Mouse (Mus musculus): ENCODE results near the gene Snrpa1. TPM values are rescaled to one million over a fixed set of nuclear protein-coding genes. Genes with fewer than 3 reads are reported as not detected.

Gene Snrpa1
- 193 and 201 TPM in 2 replicates for polyA plus RNA-seq (2016; fragmentation: Nextera tagmentation; extraction: Ambion mirVana)

GRCm38 (mm10) chr7:66058703-66059102 is at the start of gene Snrpa1:
Snrpa1 (plus strand) TSS chr7:66059003.
- WGBS: 72% methylated on average over 1 of the region's 1 CpGs
- H3K27ac ChIP-seq (replicated peaks): no peak within 1 kb of the TSS

DNA sequence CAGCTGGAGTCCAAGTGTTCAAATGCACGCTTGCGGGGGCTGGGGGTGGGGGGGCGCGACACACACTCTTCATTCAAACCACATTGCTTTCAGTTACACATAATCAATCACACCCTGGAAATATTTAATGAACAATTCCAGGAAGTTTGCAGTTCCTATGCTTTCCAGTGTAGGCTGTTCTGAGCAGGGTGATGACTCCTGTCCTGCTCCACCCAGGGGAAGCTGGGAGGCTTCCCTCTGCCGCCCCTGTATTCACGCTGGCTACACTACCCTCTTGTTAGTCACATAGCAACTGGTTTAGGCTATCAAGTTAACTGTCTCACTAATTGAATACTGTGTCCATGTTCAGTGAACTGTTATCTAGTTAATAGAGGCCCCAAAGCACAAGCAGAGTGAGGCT is 48.3 kb upstream of the Snrpa1 start:
- Histone ChIP-seq H3K4me3 (no peak overlapping the region), H3K9ac (replicated peaks) (no peak overlapping the region), H3K4me1 (0 out of 2 replicates have a peak, but pooled peaks cover 13% of the 10 kb centered on the region), H3K27me3 (no peaks in the 10 kb centered on the region), H3K4me2 (replicated peaks) (no peak overlapping the region), H3K9me3 (no peaks in the 10 kb centered on the region), H3K27ac (replicated peaks) (no peak overlapping the region), H3K36me3 (no peaks in the 10 kb centered on the region)
- no peak for ATAC-seq (ENCODE audit: low FRiP score, low read depth)
- 90% methylated on average over 6 of the region's 6 CpGs for WGBS

More at GRCm38 (mm10) chr7:66058703-66059102, at the start of gene Snrpa1:
- Histone ChIP-seq H3K36me3 (peaks cover 14% of the 10 kb centered on the region), H3K4me3 (peak within 1 kb of the TSS; percentile 97), H3K27me3 (peaks cover 10% of the 10 kb centered on the region; the same call in 1 of the 2 replicates), H3K4me2 (replicated peaks) (peak within 1 kb of the TSS; percentile 88), H3K9ac (replicated peaks) (peak within 1 kb of the TSS; percentile 93), H3K9me3 (no peaks in the 10 kb centered on the region), H3K4me1 (peaks cover 17% of the 10 kb centered on the region)
- no peak for ATAC-seq (ENCODE audit: low FRiP score, low read depth)

- no peak overlapping the region for H3K9ac ChIP-seq (replicated peaks)
- 82% methylated on average over 2 of the region's 2 CpGs for WGBS
- no peak overlapping the region for H3K4me3 ChIP-seq
- H3K9me3 ChIP-seq: no peaks in the 10 kb centered on the region
- H3K4me1 ChIP-seq: no peaks in the 10 kb centered on the region
- no peaks in the 10 kb centered on the region for H3K36me3 ChIP-seq
- no peak overlapping the region for H3K4me2 ChIP-seq (replicated peaks)
- no peak overlapping the region for H3K27ac ChIP-seq (replicated peaks)
- no peak for ATAC-seq (ENCODE audit: low FRiP score, low read depth)
- no peaks in the 10 kb centered on the region for H3K27me3 ChIP-seq
Measured at GRCm38 (mm10) chr7:66027747-66028146, 31.1 kb upstream of the Snrpa1 start.

GRCm38 (mm10) chr7:66028766-66029512 is 29.9 kb upstream of the Snrpa1 start:
- H3K27me3 ChIP-seq: no peaks in the 10 kb centered on the region
- H3K4me3 ChIP-seq: no peak overlapping the region
- no peaks in the 10 kb centered on the region for H3K36me3 ChIP-seq
- H3K9me3 ChIP-seq: no peaks in the 10 kb centered on the region
- no peak overlapping the region for H3K4me2 ChIP-seq (replicated peaks)
- ATAC-seq (ENCODE audit: low FRiP score, low read depth): no peak
- no peak overlapping the region for H3K27ac ChIP-seq (replicated peaks)
- no peaks in the 10 kb centered on the region for H3K4me1 ChIP-seq
- H3K9ac ChIP-seq (replicated peaks): no peak overlapping the region
- 67% methylated on average over 6 of the region's 6 CpGs for WGBS

DNA sequence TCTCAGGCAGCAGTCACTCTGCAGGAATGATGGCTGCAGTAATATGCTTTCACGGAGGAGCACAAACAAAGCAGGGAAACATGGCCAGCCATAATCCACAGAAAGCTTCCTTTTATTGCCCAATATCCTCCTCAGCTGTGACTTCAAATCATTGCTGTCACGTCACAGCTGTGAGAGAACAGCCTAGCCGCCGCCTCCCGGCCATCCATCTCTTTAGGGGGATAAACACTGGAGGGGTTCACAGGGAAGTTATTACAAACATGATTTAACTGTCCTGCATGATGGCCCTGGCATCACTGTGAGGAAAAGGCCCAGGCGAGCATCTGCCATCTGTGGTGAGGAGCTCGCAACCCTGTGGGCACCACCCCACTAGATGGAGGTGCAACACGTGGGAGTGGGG is 22.0 kb upstream of the Snrpa1 start:
- 83% methylated on average over 8 of the region's 8 CpGs for WGBS

GRCm38 (mm10) chr7:66038261-66038660 is 20.5 kb upstream of the Snrpa1 start:
- H3K9ac ChIP-seq (replicated peaks): no peak overlapping the region
- H3K4me2 ChIP-seq (replicated peaks): no peak overlapping the region
- H3K27me3 ChIP-seq: 0 out of 2 replicates have a peak, but pooled peaks cover 3% of the 10 kb centered on the region
- H3K4me3 ChIP-seq: no peak overlapping the region
- H3K27ac ChIP-seq (replicated peaks): no peak overlapping the region
- no peak for ATAC-seq (ENCODE audit: low FRiP score, low read depth)
- WGBS: 83% methylated on average over 3 of the region's 3 CpGs
- 0 out of 2 replicates have a peak, but pooled peaks cover 2% of the 10 kb centered on the region for H3K4me1 ChIP-seq
- no peaks in the 10 kb centered on the region for H3K9me3 ChIP-seq
- H3K36me3 ChIP-seq: no peaks in the 10 kb centered on the region

More for the DNA sequence above, 22.0 kb upstream of the Snrpa1 start:
- Histone ChIP-seq H3K9ac (replicated peaks) (no peak overlapping the region), H3K36me3 (no peaks in the 10 kb centered on the region), H3K27me3 (0 out of 2 replicates have a peak, but pooled peaks cover 3% of the 10 kb centered on the region), H3K4me3 (no peak overlapping the region), H3K27ac (replicated peaks) (no peak overlapping the region), H3K4me2 (replicated peaks) (no peak overlapping the region), H3K9me3 (no peaks in the 10 kb centered on the region), H3K4me1 (0 out of 2 replicates have a peak, but pooled peaks cover 2% of the 10 kb centered on the region)
- no peak for ATAC-seq (ENCODE audit: low FRiP score, low read depth)

GRCm38 (mm10) chr7:66038730-66039129 is 20.1 kb upstream of the Snrpa1 start:
- no peak for ATAC-seq (ENCODE audit: low FRiP score, low read depth)
- WGBS: 88% methylated on average over 11 of the region's 11 CpGs
- H3K27me3 ChIP-seq: 0 out of 2 replicates have a peak, but pooled peaks cover 3% of the 10 kb centered on the region

GRCm38 (mm10) chr7:66040026-66040814 is 18.6 kb upstream of the Snrpa1 start:
- Histone ChIP-seq H3K27me3 (0 out of 2 replicates have a peak, but pooled peaks cover 3% of the 10 kb centered on the region), H3K36me3 (no peaks in the 10 kb centered on the region), H3K9me3 (no peaks in the 10 kb centered on the region), H3K4me3 (no peak overlapping the region), H3K9ac (replicated peaks) (no peak overlapping the region), H3K27ac (replicated peaks) (no peak overlapping the region), H3K4me2 (replicated peaks) (no peak overlapping the region), H3K4me1 (0 out of 2 replicates have a peak, but pooled peaks cover 2% of the 10 kb centered on the region)
- 83% methylated on average over 18 of the region's 18 CpGs for WGBS
- ATAC-seq (ENCODE audit: low FRiP score, low read depth): no peak

More at GRCm38 (mm10) chr7:66038730-66039129, 20.1 kb upstream of the Snrpa1 start:
- Histone ChIP-seq H3K36me3 (no peaks in the 10 kb centered on the region), H3K4me2 (replicated peaks) (no peak overlapping the region), H3K9ac (replicated peaks) (no peak overlapping the region), H3K4me3 (no peak overlapping the region), H3K9me3 (no peaks in the 10 kb centered on the region), H3K4me1 (0 out of 2 replicates have a peak, but pooled peaks cover 2% of the 10 kb centered on the region), H3K27ac (replicated peaks) (no peak overlapping the region)

- WGBS: 85% methylated on average over 10 of the region's 10 CpGs
- ATAC-seq (ENCODE audit: low FRiP score, low read depth): no peak
Measured at GRCm38 (mm10) chr7:66043552-66044459, 15.0 kb upstream of the Snrpa1 start, which contains the start of gene Gm45213. Gm45213 (plus strand) TSS chr7:66043602.

GRCm38 (mm10) chr7:66044617-66045016 is 14.2 kb upstream of the Snrpa1 start:
- Histone ChIP-seq H3K4me1 (0 out of 2 replicates have a peak, but pooled peaks cover 9% of the 10 kb centered on the region), H3K36me3 (no peaks in the 10 kb centered on the region), H3K9ac (replicated peaks) (no peak overlapping the region), H3K4me2 (replicated peaks) (no peak overlapping the region), H3K9me3 (no peaks in the 10 kb centered on the region), H3K27me3 (no peaks in the 10 kb centered on the region), H3K27ac (replicated peaks) (no peak overlapping the region), H3K4me3 (no peak overlapping the region)
- no peak for ATAC-seq (ENCODE audit: low FRiP score, low read depth)
- 46% methylated on average over 9 of the region's 9 CpGs for WGBS

More at GRCm38 (mm10) chr7:66043552-66044459, 15.0 kb upstream of the Snrpa1 start, which contains the start of gene Gm45213:
- Histone ChIP-seq H3K4me3 (no peak within 1 kb of the TSS), H3K9me3 (no peaks in the 10 kb centered on the region), H3K27ac (replicated peaks) (no peak within 1 kb of the TSS), H3K9ac (replicated peaks) (no peak within 1 kb of the TSS), H3K4me2 (replicated peaks) (no peak within 1 kb of the TSS), H3K4me1 (0 out of 2 replicates have a peak, but pooled peaks cover 9% of the 10 kb centered on the region), H3K27me3 (no peaks in the 10 kb centered on the region), H3K36me3 (no peaks in the 10 kb centered on the region)

Measured in midbrain, embryonic 12.5 days (tissue).